Mouse (Mus musculus): ENCODE data around the gene Clec18a.
"Not testable (repeated sequence)": the region's sequence is repeated elsewhere in the genome, so short reads cannot be mapped to it uniquely, and the experiment has no call there.

Clec18a gene

DNA sequence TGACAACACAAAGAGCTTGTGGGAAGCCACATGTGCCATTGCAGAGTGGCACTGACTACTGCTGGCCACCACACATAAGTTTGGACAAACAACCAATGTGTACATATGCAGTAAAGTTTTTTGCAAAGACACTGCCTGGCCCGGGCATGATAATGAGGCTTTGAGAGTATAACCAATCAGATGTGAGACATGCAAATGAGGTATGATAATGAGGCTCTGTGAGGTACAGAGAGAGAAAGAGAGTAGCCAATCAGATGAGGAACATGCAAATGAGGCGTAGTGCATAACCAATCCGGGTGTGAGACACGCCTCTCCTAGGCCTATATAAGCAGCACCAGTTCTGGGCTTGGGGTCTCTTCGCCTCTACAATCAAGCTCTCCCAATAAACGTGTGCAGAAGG lies at the start of gene Clec18a:
Gene Clec18a (minus strand): TSS at position 101 of the 400 bp plus-strand sequence.
- not testable (repeated sequence) for DNase-seq (ENCODE audit: low read depth, low spot score)

DNA sequence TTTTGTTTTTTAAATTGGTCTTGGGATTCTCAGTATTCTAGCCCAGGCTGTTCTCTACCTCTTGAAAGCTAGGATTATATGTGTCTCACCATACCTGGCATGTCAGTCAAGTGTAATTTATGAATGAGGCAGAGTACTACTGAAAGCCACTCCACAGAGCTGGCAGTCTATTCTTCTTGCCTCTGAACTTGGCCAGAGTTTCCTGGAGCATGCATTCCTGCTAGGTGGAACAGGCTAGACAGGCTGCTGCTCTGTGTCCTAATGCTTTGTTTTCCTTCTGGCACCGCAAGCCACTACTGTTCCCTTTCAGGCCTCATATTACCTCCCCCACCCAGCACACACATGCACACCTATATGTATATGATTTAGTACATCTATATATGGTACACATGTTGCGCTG lies 38.5 kb upstream of the Clec18a start:
- DNase-seq (ENCODE audit: low read depth, low spot score) = no peak

DNA sequence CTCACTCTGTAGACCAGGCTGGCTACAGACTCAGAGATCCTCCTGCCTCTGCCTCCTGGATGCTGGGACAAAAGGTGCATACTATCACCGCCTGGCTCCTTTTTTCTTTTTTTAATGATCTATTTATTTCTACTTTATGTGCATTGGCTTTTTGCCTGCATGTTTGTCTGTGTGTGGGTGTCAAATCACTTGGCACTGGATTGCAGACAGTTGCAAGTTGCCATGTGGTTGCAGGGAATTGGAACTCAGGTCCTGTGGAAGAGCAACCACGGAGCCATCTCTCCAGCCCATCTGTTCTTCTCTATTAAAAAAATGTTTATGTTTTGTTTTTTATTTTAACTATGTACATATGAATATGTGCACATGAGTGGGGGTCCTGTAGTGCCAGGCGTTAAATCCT lies 27.3 kb upstream of the Clec18a start:
- DNase-seq (ENCODE audit: low read depth, low spot score) = peak; percentile 55

DNA sequence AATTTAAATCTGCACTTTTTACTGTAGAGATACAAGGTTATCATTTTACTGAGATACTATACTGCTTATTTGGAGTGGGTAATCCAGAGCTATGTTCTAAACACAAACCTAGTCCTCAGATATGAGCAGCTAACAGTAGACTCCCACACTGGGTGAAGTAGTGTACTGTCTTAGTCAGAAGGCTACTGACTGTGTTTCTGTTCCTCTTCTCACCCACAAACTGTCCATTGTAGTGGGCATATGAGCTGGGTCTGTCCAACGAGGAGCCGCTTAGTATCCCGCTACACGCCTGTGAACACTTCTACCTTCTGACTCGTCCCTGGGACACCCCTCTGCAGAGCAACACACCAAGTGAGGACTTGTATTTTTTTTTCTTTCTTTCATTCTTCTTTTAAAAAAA lies 22.7 kb upstream of the Clec18a start:
- DNase-seq (ENCODE audit: low read depth, low spot score) = no peak

DNA sequence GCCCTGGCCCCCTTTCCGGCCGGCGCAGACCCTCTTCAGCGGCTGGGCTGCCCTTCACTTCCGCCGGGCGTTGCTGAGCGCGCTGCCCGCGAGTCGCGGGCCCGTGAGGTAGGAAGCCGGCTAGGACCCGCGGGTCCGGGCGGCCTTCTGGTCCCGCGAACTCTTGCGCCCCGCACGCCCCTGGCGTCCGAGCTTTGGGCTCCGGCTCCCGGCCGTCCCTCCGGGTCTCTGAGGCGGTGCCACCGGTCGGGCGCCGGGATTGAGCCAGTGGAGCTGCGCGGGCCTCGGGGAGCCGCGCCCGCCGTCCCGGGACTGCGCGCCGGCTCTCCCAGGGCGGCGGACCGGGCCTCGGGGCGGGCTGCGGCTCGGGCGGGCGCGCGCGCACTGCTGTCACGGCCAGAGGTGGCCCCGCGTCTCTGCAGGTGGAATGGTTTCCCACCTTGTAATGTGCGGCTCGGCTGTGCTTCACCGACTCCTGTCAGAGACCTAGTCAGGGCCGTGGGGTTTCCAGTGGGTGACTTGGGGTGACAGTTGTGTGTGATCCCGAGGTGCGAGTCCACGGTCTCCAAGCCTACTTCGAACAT lies 2.6 kb upstream of the Clec18a start:
- DNase-seq (ENCODE audit: low read depth, low spot score) = peak; percentile 11

DNA sequence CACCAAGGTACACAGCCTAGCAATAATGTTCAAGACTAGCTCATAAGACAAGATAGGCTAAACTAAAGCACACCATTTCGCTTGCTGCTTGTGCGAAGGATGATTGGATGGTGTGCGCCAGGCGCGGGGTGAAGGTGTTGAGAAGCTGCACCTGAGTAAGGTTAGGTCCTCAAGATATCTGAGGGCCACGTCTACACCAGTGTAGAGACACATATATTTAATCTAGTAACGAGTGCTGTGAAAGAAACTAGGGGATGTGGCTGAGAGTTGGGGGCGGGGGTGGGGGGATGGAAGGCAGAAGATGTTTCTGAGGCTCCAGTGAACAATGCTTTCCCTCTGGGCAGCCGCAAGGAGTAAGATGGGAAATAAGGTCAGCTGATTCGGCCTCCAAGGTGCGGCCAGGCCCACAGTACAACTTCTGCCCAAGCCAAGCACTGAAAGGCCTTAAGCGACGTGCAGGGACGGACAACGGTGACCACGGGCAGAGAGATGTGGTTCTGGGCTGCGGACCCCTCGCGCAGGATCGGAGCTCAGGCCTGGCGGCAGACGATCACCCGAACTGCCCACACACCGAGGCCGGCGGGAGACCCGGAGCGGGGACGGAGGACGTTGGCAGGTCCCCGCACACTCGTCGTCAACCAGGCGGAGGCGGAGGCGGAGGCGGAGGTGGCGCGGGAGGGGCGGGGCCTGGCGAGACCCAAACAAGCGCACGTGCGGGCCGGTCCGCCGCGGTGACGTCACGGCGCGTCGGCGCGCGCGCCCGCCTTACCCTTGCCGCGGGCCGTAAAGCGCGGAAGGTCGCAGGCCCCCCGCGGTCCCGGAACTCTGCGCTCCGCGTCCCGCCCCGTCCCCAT lies 1.9 kb upstream of the Clec18a start, which contains the start of gene Pdpr:
Gene Pdpr (plus strand): TSS at position 766 of the 854 bp plus-strand sequence.
- DNase-seq (ENCODE audit: low read depth, low spot score) = peak; percentile 90

DNA sequence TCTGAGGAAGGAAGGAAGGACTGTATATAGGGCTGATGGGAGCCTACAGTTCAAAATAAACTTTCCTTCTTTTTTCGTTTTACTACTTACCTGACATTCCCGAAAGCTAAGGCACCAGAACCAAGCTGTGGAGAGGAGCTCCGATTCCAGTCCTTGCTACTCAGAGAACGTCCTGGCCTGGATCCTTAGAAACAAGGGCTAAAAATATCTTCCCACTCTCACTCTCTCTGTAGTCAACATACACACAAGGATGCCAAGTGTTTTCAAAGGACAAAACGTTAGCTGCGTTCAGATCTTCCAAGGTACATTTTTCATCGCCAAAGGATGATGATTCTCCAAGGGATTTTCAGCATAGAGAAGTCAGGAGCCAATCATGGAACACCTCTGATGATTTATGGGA lies 520 bp downstream of the Clec18a start:
- DNase-seq (ENCODE audit: low read depth, low spot score) = peak; percentile 39

DNA sequence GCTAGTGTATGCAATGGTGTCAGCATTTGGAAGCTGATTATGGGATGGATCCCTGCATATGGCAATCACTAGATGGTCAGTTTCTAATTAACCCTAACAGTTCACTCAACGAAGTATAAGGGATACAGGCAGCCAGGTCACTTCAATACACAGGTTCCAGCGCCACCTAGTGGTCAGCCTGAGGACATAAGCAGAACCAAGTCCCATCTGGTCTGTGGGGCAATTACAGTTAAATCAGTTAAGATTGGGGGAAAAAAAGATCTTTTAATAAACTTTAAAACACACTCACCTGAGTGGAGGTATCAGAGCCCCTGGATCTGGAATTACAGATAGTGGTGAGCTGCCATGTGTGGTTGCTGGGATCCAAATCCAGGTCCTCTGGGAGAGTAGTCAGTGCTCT lies 2.1 kb downstream of the Clec18a start:
- DNase-seq (ENCODE audit: low read depth, low spot score) = peak; percentile 91

DNA sequence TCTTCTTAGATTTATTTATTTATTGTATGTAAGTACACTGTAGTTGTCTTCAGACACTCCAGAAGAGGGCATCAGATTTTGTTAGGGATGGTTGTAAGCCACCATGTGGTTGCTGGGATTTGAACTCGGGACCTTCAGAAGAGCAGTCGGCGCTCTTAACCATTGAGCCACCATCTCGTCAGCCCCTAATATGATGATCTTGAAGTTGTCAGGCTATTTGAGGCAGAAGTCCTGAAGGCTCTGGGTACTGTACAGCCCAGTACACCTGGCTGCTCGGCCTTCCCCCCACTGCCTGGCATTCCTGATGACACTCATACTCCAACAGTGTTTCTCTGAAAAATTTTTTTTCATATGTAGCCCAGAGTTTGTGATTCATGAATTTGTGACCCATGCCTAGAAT lies 8.3 kb downstream of the Clec18a start:
- DNase-seq (ENCODE audit: low read depth, low spot score) = not testable (repeated sequence)

DNA sequence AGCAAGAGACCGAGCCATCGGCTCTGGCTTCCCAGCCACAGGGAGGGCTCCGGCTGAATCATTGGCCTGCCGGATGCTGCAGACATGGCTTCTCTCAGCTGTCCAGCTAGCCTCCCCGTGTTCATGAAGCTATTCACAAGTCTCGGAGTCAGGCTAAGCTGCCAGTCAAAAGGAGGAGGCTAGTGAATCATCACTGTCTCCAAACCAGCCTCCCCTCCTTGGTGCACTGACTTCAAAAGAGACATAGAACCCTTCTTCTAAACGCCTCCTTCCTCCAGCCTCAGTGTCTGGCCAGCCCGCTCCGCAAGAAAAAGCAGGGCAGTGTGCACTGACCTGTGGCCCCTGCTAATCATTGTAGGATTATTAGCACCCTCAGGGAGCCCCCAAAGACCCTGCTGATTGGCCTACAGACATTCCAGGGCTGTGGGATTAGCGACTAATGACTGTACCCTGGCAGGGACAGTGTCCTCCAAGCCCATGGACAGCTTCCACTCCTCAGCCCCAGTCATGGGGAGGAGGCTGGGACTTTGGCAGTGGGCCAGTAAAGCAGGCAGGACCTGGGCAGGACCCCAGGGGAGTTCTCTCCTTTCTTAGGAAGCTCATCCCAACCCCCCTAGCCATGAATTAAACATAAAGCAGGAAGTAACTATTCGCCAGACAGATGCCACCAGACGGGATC lies 10.5 kb downstream of the Clec18a start:
- DNase-seq (ENCODE audit: low read depth, low spot score) = peak; percentile 54

DNA sequence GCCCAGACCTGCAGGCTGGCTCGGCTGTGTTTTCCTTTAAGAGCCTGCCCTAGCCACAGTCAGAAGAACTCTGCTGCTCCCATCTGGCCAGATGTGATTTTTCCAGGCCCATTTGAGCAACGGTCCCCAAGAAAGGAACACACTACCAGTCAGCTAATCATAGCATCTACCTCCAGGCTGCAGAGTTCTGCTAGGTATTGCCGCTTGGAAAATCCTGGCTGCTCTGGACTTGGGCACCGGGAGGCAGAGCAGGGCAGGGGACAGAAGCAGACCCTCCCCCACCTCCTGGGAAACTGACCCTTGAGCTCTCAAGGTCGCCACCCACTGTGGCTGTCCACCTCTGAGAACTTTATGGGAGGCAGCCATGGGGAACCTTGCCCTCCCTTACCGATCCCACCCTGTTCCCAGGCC lies 12.4 kb downstream of the Clec18a start:
- peak; percentile 26 for DNase-seq (ENCODE audit: low read depth, low spot score)

DNA sequence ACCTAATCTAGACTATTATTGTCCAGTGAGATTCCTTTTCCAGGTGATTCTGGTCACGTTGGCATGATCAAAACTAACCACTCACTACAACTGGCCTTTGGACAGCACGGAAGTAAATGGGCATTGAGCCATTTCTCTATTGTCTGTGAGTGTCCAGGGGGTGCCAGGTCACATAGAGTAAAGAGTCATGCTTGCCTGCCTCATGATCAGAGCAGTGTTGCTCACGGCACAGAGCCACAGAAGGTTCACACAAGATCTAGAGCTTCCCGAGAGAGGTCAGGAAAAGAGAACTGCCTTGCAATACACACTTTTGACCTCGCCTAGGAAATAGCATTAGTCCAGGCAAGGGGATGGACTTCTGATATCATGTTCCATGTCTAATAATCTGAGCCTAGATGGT lies 12.8 kb downstream of the Clec18a start:
- no peak for DNase-seq (ENCODE audit: low read depth, low spot score)

DNA sequence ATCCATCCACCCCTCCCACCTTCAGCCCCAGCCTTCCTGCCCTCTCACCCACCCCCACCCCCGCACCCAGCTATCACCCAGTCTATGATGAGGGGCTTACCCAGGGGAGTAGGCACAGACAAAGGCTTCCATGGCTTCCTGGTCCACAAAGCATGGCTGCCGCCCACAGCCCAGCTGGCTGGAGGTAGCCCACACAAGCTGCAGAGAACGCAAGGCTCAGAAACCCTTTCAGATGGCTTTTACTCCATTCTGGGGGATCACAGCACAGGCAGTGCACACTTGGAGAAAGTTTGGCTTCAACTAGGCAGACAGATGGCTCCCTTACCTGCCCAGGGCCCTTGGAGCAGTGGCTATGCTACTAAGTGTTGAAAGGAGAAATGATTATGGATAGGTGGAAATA lies 16.3 kb downstream of the Clec18a start:
- DNase-seq (ENCODE audit: low read depth, low spot score) = peak; percentile 73

DNA sequence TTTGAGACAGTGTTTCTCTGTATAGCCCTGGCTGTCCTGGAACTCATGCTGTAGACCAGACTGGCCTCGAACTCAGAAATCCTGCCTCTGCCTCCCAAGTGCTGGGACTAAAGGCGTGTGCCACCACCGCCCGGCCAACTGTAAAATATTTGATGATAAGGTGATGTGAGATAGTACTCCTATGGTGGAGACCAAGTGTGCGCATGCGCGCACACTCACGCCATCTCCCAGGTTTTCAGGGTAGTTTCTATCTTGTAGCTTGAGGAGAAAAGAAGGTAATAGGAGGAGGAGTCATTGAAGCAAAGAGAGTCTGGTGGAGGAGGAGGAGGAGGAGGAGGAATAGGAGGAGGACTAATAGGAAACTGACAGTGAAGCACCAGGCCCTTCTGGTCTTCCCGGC lies 23.6 kb downstream of the Clec18a start:
- not testable (repeated sequence) for DNase-seq (ENCODE audit: low read depth, low spot score)

DNA sequence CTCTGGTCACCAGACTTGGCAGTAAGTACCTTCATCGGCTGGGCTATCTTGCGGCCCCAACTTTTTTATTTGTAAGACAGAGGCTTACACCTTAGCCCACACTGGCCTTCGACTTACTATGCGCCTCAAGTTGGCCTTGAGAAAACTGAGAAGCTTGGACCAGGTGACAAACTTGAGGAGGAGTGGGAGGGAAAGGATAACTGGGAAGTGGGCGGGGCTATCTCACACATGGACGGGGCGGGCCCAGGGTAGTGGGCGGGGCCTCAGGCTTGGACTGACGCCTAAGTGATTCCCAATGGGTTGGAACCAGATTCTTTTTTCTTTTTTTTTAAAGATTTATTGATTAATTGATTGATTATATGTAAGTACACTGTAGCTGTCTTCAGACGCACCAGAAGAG lies 24.8 kb downstream of the Clec18a start:
- no peak for DNase-seq (ENCODE audit: low read depth, low spot score)

DNA sequence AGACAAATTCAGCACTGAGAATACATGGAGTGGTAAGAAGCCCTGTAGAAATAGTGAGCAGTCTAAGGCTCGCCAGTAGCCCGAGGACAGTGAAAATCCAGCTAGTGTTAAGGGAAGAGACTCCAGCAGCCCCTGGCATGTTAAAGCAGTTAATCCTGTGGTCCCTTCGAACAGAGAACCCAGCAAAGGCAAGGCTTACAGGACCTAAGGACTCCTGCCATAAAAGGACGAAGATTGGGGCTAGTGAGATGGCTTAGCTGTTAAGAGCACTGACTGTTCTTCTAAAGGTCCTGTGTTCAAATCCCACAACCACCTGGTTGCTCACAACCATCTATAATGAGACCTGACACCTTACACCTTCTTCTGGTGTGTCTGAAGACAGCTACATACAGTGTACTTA lies 25.9 kb downstream of the Clec18a start:
- no peak for DNase-seq (ENCODE audit: low read depth, low spot score)

DNA sequence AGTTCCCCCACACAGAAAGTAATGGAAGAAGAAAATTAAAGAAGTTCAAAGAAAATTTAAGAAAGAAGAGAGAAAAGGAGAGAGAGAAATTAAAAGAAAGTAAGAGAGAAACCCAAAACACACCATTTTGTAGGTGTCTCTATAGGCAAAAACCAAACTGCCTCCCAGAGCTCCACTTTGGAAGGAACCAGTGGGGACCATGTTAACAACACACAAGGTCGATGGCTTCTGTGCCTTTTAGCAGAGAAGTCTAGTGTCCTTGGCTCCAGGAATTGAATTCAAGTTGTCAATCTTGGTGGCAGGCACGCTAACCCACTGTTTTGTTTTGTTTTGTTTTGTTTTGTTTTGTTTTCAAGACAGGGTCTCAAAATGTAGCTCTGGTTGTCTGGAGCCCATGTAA lies 29.3 kb downstream of the Clec18a start:
- no peak for DNase-seq (ENCODE audit: low read depth, low spot score)

DNA sequence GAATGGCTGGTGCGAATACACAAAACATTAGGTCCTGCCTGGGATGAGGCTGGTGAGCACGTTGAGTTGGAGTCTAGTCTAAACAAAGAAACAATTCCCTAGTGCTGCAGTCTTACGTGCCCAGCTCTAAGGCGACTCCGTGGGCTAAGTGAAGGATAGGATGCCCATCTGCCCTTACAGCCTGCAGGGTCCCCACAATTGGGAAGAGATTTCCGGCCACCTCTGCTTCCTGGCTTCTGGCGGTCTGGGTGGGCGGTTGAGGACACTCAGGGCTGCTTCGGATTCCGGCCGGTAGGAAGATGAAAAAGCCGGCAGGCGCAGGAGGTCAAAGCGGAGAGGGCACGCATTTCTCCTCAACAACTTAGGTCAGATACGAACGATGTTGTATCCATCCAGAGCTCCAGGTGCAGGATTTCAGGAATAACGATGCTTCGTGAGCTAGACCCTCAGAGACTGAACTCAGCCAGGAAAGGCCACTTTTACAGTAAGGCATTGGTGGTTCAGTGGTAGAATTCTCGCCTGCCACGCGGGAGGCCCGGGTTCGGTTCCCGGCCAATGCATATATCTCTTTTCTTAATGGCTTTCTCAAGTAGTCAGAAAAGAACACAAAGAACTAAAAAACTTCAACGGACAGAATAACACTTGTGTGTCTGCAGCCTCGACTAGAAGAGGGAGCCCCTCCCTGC lies 30.0 kb downstream of the Clec18a start:
- peak; percentile 93 for DNase-seq (ENCODE audit: low read depth, low spot score)

DNA sequence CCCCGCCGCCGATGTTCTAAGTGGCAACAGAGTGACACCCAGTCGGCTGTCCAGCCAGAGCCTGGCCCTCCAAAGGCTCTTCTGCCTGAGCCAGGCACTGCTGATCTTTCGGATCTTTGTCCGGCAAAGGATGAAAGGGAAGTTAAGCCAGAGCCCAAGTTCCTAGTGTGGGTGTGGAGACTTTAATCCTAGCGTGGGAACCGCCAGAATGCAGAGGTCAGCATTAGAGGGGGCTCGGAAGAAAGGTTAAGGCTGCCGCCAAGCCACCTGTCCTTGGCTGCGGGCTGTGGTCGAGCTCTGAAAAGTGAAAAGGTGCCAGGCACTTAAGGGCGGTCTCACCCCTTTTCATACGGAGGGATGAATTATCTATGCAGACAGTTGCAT lies 30.5 kb downstream of the Clec18a start:
- DNase-seq (ENCODE audit: low read depth, low spot score) = peak; percentile 13

DNA sequence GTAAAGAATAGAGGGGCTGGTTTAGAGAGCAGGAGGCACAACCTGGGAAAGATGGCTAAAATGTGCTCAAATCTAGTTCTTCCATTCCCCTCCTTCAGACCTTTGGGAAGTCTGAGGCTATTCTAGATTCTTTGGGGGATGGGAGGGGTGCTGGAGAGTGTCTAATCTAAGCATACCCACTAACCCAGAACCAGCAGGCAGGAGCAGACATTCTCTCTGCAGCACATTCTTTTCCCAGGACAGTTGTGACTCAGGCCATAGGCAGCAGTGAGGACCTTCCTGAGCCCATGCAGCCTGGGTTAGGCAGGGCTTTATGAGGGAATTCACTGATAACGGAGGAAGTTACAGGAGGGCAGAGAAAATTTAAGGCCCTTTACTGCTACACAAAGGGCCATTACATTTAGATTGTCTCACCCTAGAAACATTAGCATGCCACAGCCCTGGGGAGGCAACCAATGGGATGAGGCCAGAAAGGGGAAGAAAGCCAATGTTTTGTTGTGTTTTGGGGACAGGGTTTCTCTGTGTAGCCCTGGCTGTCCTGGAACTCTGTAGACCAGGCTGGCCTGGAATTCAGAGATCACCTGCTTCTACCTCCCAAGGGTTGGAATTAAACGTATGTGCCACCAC lies 33.2 kb downstream of the Clec18a start:
- DNase-seq (ENCODE audit: low read depth, low spot score) = no peak

DNA sequence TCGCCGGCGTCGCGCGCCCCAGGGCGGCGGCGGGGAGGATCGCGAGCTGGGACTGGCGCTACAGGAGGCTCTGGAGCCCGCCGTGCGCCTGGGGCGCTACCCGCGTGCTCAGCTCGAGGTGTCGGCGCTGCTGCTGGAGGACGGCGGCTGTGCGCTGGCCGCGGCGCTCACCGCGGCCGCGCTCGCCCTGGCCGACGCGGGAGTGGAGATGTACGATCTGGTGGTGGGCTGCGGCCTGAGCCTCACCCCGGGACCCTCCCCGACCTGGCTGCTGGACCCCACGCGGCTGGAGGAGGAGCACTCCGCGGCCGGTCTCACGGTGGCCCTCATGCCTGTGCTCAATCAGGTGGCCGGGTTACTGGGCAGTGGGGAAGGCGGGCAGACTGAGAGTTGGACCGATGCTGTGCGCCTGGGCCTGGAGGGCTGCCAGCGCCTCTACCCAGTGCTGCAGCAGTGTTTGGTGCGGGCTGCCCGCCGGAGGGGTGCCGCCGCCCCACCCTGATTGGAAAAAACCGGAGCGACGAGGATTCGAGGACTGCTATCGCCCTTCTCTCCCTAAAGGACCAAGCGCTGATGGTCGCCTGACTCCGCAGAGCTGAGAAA lies 35.4 kb downstream of the Clec18a start:
- peak; percentile 50 for DNase-seq (ENCODE audit: low read depth, low spot score)
